In the genomic region with DNA sequence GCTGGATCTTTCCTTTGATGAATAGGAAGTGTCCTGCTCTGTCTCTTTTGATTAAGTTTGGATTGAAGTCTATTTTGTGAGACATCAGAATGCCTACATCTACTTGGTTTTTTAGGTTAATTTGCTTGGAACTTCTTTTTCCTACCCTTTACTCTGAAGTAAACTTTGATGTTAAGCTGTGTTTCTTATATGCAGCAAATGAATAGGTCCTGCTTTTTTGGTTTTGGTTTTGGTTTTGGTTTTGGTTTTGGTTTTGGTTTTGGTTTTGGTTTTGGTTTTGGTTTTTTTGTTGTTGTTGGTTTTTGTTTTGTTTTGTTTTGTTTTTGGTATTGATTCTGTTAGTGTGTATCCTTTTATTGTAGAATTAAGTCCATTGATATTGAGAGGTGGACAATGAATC, we compare ENCODE assay signal across 21 mouse cellular contexts.
"Had no signal": no experiment of that assay in that cellular context is flagged by ENCODE, and none has a peak within 500 bp of the region (broad histone marks: within the 10 kb centered on the region; RNA-seq: fewer than 3 reads in every experiment).

No protein-coding gene starts in this region.

- ATAC-seq: liver, postnatal 0 days; lung, postnatal 0 days; midbrain, embryonic 13.5 days; midbrain, embryonic 15.5 days had no signal

- H3K27me3 ChIP-seq: lung, embryonic 15.5 days; megakaryocyte, embryonic 14.5 days; midbrain, embryonic 13.5 days; midbrain, embryonic 15.5 days; neural tube, embryonic 13.5 days; neural tube, embryonic 15.5 days; stomach, embryonic 15.5 days had no signal

- H3K27ac ChIP-seq: lung, embryonic 15.5 days; macrophage; midbrain, embryonic 13.5 days; midbrain, embryonic 15.5 days; neural tube, embryonic 13.5 days; neural tube, embryonic 15.5 days; stomach, embryonic 15.5 days; stomach, postnatal 0 days had no signal

- H3K36me3 ChIP-seq: lung, embryonic 15.5 days; midbrain, embryonic 13.5 days; midbrain, embryonic 15.5 days; neural tube, embryonic 13.5 days; neural tube, embryonic 15.5 days; stomach, embryonic 15.5 days had no signal

- DNase-seq: liver, postnatal 0 days; lung, adult 2 months; lung, postnatal 14 days; lung, postnatal 36 days; retina, postnatal 1 day; right cerebral cortex, adult 18-20 months; right cerebral cortex, postnatal 14 days; thymus, adult 2 months; thymus, postnatal 25 days; thymus, postnatal 4 days had no signal

- H3K4me1 ChIP-seq: megakaryocyte, embryonic 14.5 days; midbrain, embryonic 13.5 days; midbrain, embryonic 15.5 days; neural tube, embryonic 13.5 days; neural tube, embryonic 15.5 days; stomach, embryonic 15.5 days had no signal

- H3K4me3 ChIP-seq: lung, embryonic 15.5 days; megakaryocyte, embryonic 14.5 days; midbrain, embryonic 13.5 days; midbrain, embryonic 15.5 days; neural tube, embryonic 13.5 days; neural tube, embryonic 15.5 days; stomach, embryonic 15.5 days had no signal

- H3K4me2 ChIP-seq: lung, embryonic 15.5 days; midbrain, embryonic 11.5 days; midbrain, embryonic 13.5 days; midbrain, embryonic 15.5 days; neural tube, embryonic 13.5 days; neural tube, embryonic 15.5 days; stomach, embryonic 15.5 days had no signal

- H3K9me3 ChIP-seq: lung, embryonic 15.5 days; midbrain, embryonic 13.5 days; midbrain, embryonic 15.5 days; neural tube, embryonic 13.5 days; neural tube, embryonic 15.5 days; stomach, embryonic 15.5 days had no signal

- H3K9ac ChIP-seq: liver, postnatal 0 days; lung, embryonic 15.5 days; midbrain, embryonic 13.5 days; midbrain, embryonic 15.5 days; neural tube, embryonic 13.5 days; neural tube, embryonic 15.5 days; stomach, embryonic 15.5 days had no signal
